Mouse (Mus musculus) myocyte (in vitro differentiated cells): Measurements from ENCODE around the gene Haus8.

ENCODE experiments used
- CEBPB ChIP-seq: IDR thresholded peaks from 2 replicates; pipeline ENCODE4 v1.6.1; 2011; ENCODE audit warnings: mild to moderate bottlenecking, moderate library complexity; ENCODE audit not compliant: poor library complexity, insufficient read depth, severe bottlenecking
- E2F4 ChIP-seq: IDR thresholded peaks from one replicate; pipeline ENCODE4 v1.6.1; 2011; ENCODE audit warnings: mild to moderate bottlenecking, control low read depth, moderate library complexity; ENCODE audit not compliant: insufficient read depth
- MAX ChIP-seq: IDR thresholded peaks from one replicate; pipeline ENCODE4 v1.6.1; 2011; ENCODE audit warnings: low read depth, mild to moderate bottlenecking, control low read depth
- MYOD1 ChIP-seq, 3 experiments: IDR thresholded peaks; one replicate each; pipeline ENCODE4 v1.6.1; 2011; ENCODE audit warnings: control low read depth in 2 of 3, low read depth in 2 of 3, mild to moderate bottlenecking in 2 of 3, moderate library complexity in 1 of 3; ENCODE audit not compliant: insufficient read length in 2 of 3, control insufficient read depth in 1 of 3
- MYOG ChIP-seq, 3 experiments: IDR thresholded peaks; one replicate each; pipeline ENCODE4 v1.6.1; 2011; ENCODE audit warnings: control low read depth in 2 of 3, low read depth in 2 of 3, mild to moderate bottlenecking in 2 of 3; ENCODE audit not compliant: insufficient read length in 2 of 3, control insufficient read depth in 1 of 3, insufficient read depth in 1 of 3
- POLR2A ChIP-seq: IDR thresholded peaks from one replicate; pipeline ENCODE4 v1.6.1; 2011; ENCODE audit warnings: low read depth, mild to moderate bottlenecking, control low read depth, moderate library complexity; ENCODE audit not compliant: insufficient read length
- POLR2AphosphoS2 ChIP-seq: IDR thresholded peaks from one replicate; pipeline ENCODE4 v1.6.1; 2011; ENCODE audit warnings: low read depth, control low read depth; ENCODE audit not compliant: insufficient read length
- REST ChIP-seq: IDR thresholded peaks from one replicate; pipeline ENCODE4 v1.6.1; 2011; ENCODE audit warnings: mild to moderate bottlenecking, control low read depth, moderate library complexity; ENCODE audit not compliant: insufficient read depth, insufficient read length
- SRF ChIP-seq: IDR thresholded peaks from one replicate; pipeline ENCODE4 v1.6.1; 2011; ENCODE audit warnings: low read depth; ENCODE audit not compliant: control insufficient read depth, insufficient read length
- TCF12 ChIP-seq: IDR thresholded peaks from one replicate; pipeline ENCODE4 v1.6.1; 2011; ENCODE audit warnings: mild to moderate bottlenecking, control low read depth; ENCODE audit not compliant: poor library complexity, insufficient read depth, severe bottlenecking
- USF1 ChIP-seq: IDR thresholded peaks from one replicate; pipeline ENCODE4 v1.6.1; 2011; ENCODE audit warnings: low read depth, mild to moderate bottlenecking, control low read depth, moderate library complexity

- no peak for TF ChIP-seq POLR2A
- no peak for TF ChIP-seq CEBPB
- TF ChIP-seq E2F4: no peak
- TF ChIP-seq POLR2AphosphoS2: no peak
- TF ChIP-seq MAX: no peak
- no peak for TF ChIP-seq USF1
- TF ChIP-seq MYOD1 (IDR thresholded peaks at IDR 0.05; ENCODE audit: control insufficient read depth in 1 of 3, insufficient read length in 2 of 3, low read depth in 2 of 3): no peak
- no peak for TF ChIP-seq REST
- no peak for TF ChIP-seq MYOG (IDR thresholded peaks at IDR 0.05; ENCODE audit: control insufficient read depth in 1 of 3, insufficient read depth in 1 of 3, insufficient read length in 2 of 3, low read depth in 2 of 3)
- no peak for TF ChIP-seq SRF
- no peak for TF ChIP-seq TCF12
Observed at GRCm38 (mm10) chr8:71271630-71272029, 1.1 kb downstream of the Haus8 start.
